Mouse (Mus musculus) limb, embryonic 10.5 days (tissue): ENCODE measurements around the gene Nfe2l1. TPM values are rescaled to one million over a fixed set of nuclear protein-coding genes. Genes with fewer than 3 reads are reported as not detected.
"Not testable (repeated sequence)": the region's sequence is repeated elsewhere in the genome, so short reads cannot be mapped to it uniquely, and the experiment has no call there.

ENCODE experiments used
- DNase-seq: peaks from one replicate; pipeline ENCODE4 v3.0.0-alpha.2; 2017; ENCODE audit warnings: low spot score
- H3K27ac ChIP-seq: fragments of 300-500 bp; sonication (generic); 2 replicates; pipeline ENCODE4 v1.5.1; 2016; ENCODE audit warnings: mild to moderate bottlenecking
- H3K27me3 ChIP-seq: fragments of 300-500 bp; sonication (generic); 2 replicates; pipeline ENCODE4 v1.6.1; 2016; ENCODE audit warnings: low read depth, mild to moderate bottlenecking; ENCODE audit not compliant: poor library complexity, severe bottlenecking
- H3K36me3 ChIP-seq: fragments of 300-500 bp; sonication (generic); 2 replicates; pipeline ENCODE4 v1.6.1; 2016; ENCODE audit warnings: mild to moderate bottlenecking, moderate library complexity
- H3K4me1 ChIP-seq: fragments of 300-500 bp; sonication (generic); 2 replicates; pipeline ENCODE4 v1.6.1; 2016
- H3K4me3 ChIP-seq: fragments of 300-500 bp; sonication (generic); 2 replicates; pipeline ENCODE4 v1.5.1; 2016; ENCODE audit warnings: mild to moderate bottlenecking, moderate library complexity
- H3K9me3 ChIP-seq: fragments of 300-500 bp; sonication (generic); replicated peaks from 2 replicates; pipeline ENCODE4 v1.6.1; 2016; ENCODE audit warnings: mild to moderate bottlenecking
- WGBS: fragments of 180-500 bp; shearing (Covaris S2); methylation state at CpG from one replicate; pipeline ENCODE4 v1.1.7; 2016; 5-methylcytosine and 5-hydroxymethylcytosine counted together
- polyA plus RNA-seq: library from polyadenylated mRNA; unstranded; fragments of >200 nt; fragmentation: Nextera tagmentation; extraction: Ambion mirVana; gene quantifications from 2 replicates; pipeline ENCODE4 v1.2.1, GENCODE M21; 2016

The Nfe2l1 gene
- polyA plus RNA-seq, 1 experiment from 2014 or later, result 69.3 TPM

- Histone ChIP-seq H3K4me3 (peak overlapping the region; percentile 51; the same call in 1 of the 2 replicates), H3K36me3 (no peaks in the 10 kb centered on the region), H3K27me3 (peaks cover 14% of the 10 kb centered on the region), H3K9me3 (no peaks in the 10 kb centered on the region), H3K4me1 (peaks cover 36% of the 10 kb centered on the region), H3K27ac (no peak overlapping the region)
- no peak for DNase-seq
- 79% methylated on average over 12 of the region's 12 CpGs for WGBS
Measured at GRCm38 (mm10) chr11:96862534-96862933, 32.8 kb upstream of the Nfe2l1 start.

- Histone ChIP-seq H3K4me3 (peak overlapping the region; percentile 51), H3K36me3 (no peaks in the 10 kb centered on the region), H3K9me3 (no peaks in the 10 kb centered on the region), H3K27me3 (peaks cover 14% of the 10 kb centered on the region), H3K4me1 (peaks cover 32% of the 10 kb centered on the region), H3K27ac (no peak overlapping the region)
- WGBS, result under 1% methylated on average over 31 of the region's 31 CpGs
- peak; percentile 99 for DNase-seq
Measured at GRCm38 (mm10) chr11:96861878-96862289, 32.1 kb upstream of the Nfe2l1 start.

- WGBS, result 1% methylated on average over 20 of the region's 20 CpGs
- no peak for DNase-seq
Measured at GRCm38 (mm10) chr11:96861446-96861845, 31.7 kb upstream of the Nfe2l1 start.

GRCm38 (mm10) chr11:96860564-96860963, 30.8 kb upstream of the Nfe2l1 start:
- Histone ChIP-seq H3K4me3 (no peak overlapping the region), H3K27ac (no peak overlapping the region), H3K9me3 (no peaks in the 10 kb centered on the region), H3K27me3 (peaks cover 14% of the 10 kb centered on the region), H3K36me3 (no peaks in the 10 kb centered on the region), H3K4me1 (peaks cover 32% of the 10 kb centered on the region)
- DNase-seq, result peak; percentile 91
- WGBS, result 10% methylated on average over 8 of the region's 8 CpGs

More at GRCm38 (mm10) chr11:96861446-96861845, 31.7 kb upstream of the Nfe2l1 start:
- Histone ChIP-seq H3K9me3 (no peaks in the 10 kb centered on the region), H3K27ac (no peak overlapping the region), H3K27me3 (peaks cover 14% of the 10 kb centered on the region), H3K4me3 (peak overlapping the region; percentile 51), H3K4me1 (peaks cover 32% of the 10 kb centered on the region), H3K36me3 (no peaks in the 10 kb centered on the region)

GRCm38 (mm10) chr11:96859635-96860034, 29.9 kb upstream of the Nfe2l1 start:
- WGBS, result 94% methylated on average over 4 of the region's 4 CpGs
- DNase-seq, result no peak

GRCm38 (mm10) chr11:96857446-96857845, 27.7 kb upstream of the Nfe2l1 start:
- no peak overlapping the region for H3K4me3 ChIP-seq
- WGBS, result 81% methylated on average over 5 of the region's 5 CpGs
- H3K27ac ChIP-seq, result no peak overlapping the region
- H3K36me3 ChIP-seq, result 0 out of 2 replicates have a peak, but pooled peaks cover 3% of the 10 kb centered on the region
- H3K27me3 ChIP-seq, result no peaks in the 10 kb centered on the region; the same call in 1 of the 2 replicates
- H3K4me1 ChIP-seq, result peaks cover 17% of the 10 kb centered on the region
- H3K9me3 ChIP-seq, result no peaks in the 10 kb centered on the region
- DNase-seq, result no peak

More at GRCm38 (mm10) chr11:96859635-96860034, 29.9 kb upstream of the Nfe2l1 start:
- peaks cover 14% of the 10 kb centered on the region for H3K27me3 ChIP-seq
- peaks cover 32% of the 10 kb centered on the region for H3K4me1 ChIP-seq
- no peaks in the 10 kb centered on the region for H3K9me3 ChIP-seq
- H3K36me3 ChIP-seq, result no peaks in the 10 kb centered on the region
- H3K4me3 ChIP-seq, result no peak overlapping the region
- no peak overlapping the region for H3K27ac ChIP-seq

GRCm38 (mm10) chr11:96849681-96850467, 20.1 kb upstream of the Nfe2l1 start, which contains the start of gene Copz2:
Gene Copz2 (plus strand): TSS chr11:96849870.
- 2% methylated on average over 60 of the region's 60 CpGs for WGBS
- peak within 1 kb of the TSS; percentile 76 for H3K4me3 ChIP-seq
- H3K27ac ChIP-seq, result peak within 1 kb of the TSS; percentile 84
- H3K36me3 ChIP-seq, result 0 out of 2 replicates have a peak, but pooled peaks cover 3% of the 10 kb centered on the region
- no peaks in the 10 kb centered on the region for H3K9me3 ChIP-seq
- peak; percentile 84 for DNase-seq
- peaks cover 8% of the 10 kb centered on the region for H3K27me3 ChIP-seq
- peaks cover 27% of the 10 kb centered on the region for H3K4me1 ChIP-seq

- Histone ChIP-seq H3K4me3 (peak overlapping the region; percentile 76), H3K4me1 (peaks cover 27% of the 10 kb centered on the region)
- DNase-seq, H3K9me3 ChIP-seq, H3K36me3 ChIP-seq, H3K27me3 ChIP-seq, H3K27ac ChIP-seq: not testable (repeated sequence)
- 78% methylated on average over 5 of the region's 5 CpGs for WGBS
Measured at GRCm38 (mm10) chr11:96849145-96849544, 19.4 kb upstream of the Nfe2l1 start.

- Histone ChIP-seq H3K27me3 (peaks cover 8% of the 10 kb centered on the region), H3K27ac (no peak overlapping the region), H3K4me1 (peaks cover 27% of the 10 kb centered on the region), H3K9me3 (no peaks in the 10 kb centered on the region), H3K4me3 (no peak overlapping the region), H3K36me3 (0 out of 2 replicates have a peak, but pooled peaks cover 3% of the 10 kb centered on the region)
- 71% methylated on average over 9 of the region's 9 CpGs for WGBS
- no peak for DNase-seq
Measured at GRCm38 (mm10) chr11:96848694-96849093, 18.9 kb upstream of the Nfe2l1 start.

GRCm38 (mm10) chr11:96847240-96847639, 17.5 kb upstream of the Nfe2l1 start:
- peaks cover 27% of the 10 kb centered on the region for H3K4me1 ChIP-seq
- no peak for DNase-seq
- 0 out of 2 replicates have a peak overlapping the region, but pooled peaks have one; percentile 15 for H3K4me3 ChIP-seq
- H3K9me3 ChIP-seq, result no peaks in the 10 kb centered on the region
- peaks cover 8% of the 10 kb centered on the region for H3K27me3 ChIP-seq
- WGBS, result 56% methylated on average over 3 of the region's 3 CpGs
- H3K36me3 ChIP-seq, result no peaks in the 10 kb centered on the region
- peak overlapping the region; percentile 75 for H3K27ac ChIP-seq

GRCm38 (mm10) chr11:96843627-96844026, 13.9 kb upstream of the Nfe2l1 start:
- WGBS, result 58% methylated on average over 3 of the region's 3 CpGs
- H3K27ac ChIP-seq, result no peak overlapping the region

GRCm38 (mm10) chr11:96840290-96840689, 10.5 kb upstream of the Nfe2l1 start:
- WGBS, result 50% methylated on average over 8 of the region's 8 CpGs
- H3K36me3 ChIP-seq, result no peaks in the 10 kb centered on the region
- no peaks in the 10 kb centered on the region for H3K9me3 ChIP-seq
- H3K27ac ChIP-seq, result no peak overlapping the region
- no peak overlapping the region for H3K4me3 ChIP-seq
- no peaks in the 10 kb centered on the region for H3K27me3 ChIP-seq
- DNase-seq, result no peak
- peaks cover 8% of the 10 kb centered on the region; the same call in 1 of the 2 replicates for H3K4me1 ChIP-seq

More at GRCm38 (mm10) chr11:96843627-96844026, 13.9 kb upstream of the Nfe2l1 start:
- no peak for DNase-seq
- no peaks in the 10 kb centered on the region for H3K27me3 ChIP-seq
- H3K36me3 ChIP-seq, result no peaks in the 10 kb centered on the region
- peaks cover 16% of the 10 kb centered on the region for H3K4me1 ChIP-seq
- no peaks in the 10 kb centered on the region for H3K9me3 ChIP-seq
- no peak overlapping the region for H3K4me3 ChIP-seq

- Histone ChIP-seq H3K36me3 (no peaks in the 10 kb centered on the region), H3K27me3 (no peaks in the 10 kb centered on the region), H3K9me3 (no peaks in the 10 kb centered on the region), H3K27ac (no peak overlapping the region), H3K4me1 (peaks cover 8% of the 10 kb centered on the region; the same call in 1 of the 2 replicates), H3K4me3 (no peak overlapping the region)
- no peak for DNase-seq
- 65% methylated on average over 3 of the region's 3 CpGs for WGBS
Measured at GRCm38 (mm10) chr11:96839877-96840276, 10.1 kb upstream of the Nfe2l1 start.
